Mouse (Mus musculus): ENCODE results near the gene Unc93b1.

The Unc93b1 gene

DNA sequence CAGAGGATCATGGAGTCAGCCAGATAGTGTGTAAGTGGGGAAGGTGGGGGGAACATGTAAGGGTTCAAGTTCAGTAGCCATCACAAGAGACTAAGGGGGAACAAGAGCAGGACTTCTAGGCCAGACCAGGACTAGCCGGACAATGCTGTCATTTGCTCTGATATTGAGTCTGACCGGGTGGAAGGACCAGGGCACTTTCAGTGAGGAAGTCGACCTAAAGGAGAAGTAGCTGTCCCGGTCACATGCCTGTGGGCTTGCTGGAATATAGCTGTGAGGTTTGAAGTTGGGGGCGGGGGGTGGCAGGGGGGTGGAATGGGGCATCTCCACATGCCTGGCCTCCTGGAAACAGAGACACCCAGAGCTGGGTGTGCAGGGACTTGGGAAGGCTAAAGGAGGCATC lies 20.5 kb upstream of the Unc93b1 start:
- no peak for DNase-seq

GRCm38 (mm10) chr19:3916727-3917126 lies 18.3 kb upstream of the Unc93b1 start:
- DNase-seq = no peak

GRCm38 (mm10) chr19:3919928-3920327 lies 15.1 kb upstream of the Unc93b1 start:
- no peak for DNase-seq

GRCm38 (mm10) chr19:3922661-3923371 lies 12.2 kb upstream of the Unc93b1 start:
- no peak for DNase-seq

DNA sequence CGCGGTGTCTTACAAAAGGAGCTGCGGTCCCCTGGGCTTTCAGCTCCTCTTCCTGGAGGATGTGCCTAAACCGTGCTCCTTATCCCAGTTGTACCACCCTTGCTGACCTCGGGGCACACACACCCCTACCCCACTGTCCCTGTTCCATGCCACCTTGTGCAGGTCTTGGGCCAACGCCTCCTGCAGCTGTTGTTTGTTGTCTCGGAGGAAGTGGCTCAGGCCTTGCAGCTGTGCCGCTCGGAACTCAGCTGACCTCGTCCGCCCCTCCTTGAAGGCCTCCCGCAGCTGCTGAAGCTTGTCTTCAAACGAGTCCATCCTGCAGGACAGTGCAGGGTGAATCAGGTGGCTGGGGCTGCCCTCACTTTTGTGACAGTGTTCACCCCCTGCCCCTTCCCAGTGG lies 11.4 kb upstream of the Unc93b1 start:
- DNase-seq = no peak

DNA sequence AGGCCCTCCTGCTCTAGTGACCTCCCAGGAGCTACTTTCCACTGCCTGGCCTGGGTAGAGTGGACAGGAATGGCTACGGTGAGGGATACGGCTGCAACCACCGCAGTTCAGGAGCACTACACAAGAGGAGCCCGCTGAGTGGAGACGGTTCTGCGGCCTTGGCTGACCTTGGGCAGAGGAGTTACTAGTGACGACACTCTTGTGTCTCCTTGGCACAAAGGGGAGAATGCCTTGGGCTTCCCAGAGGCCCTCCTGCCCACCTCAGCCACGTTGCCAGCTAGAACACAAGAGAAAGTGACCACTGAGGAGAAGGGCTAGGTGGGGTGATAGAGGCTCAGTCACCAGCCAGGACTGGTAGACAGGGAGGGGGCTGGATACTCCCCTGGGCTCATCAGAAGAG lies 10.8 kb upstream of the Unc93b1 start:
- DNase-seq = no peak

GRCm38 (mm10) chr19:3924868-3925267 lies 10.1 kb upstream of the Unc93b1 start:
- no peak for DNase-seq

- no peak for DNase-seq
Observed at GRCm38 (mm10) chr19:3925859-3926258, 9.1 kb upstream of the Unc93b1 start.

GRCm38 (mm10) chr19:3926279-3926678 lies 8.7 kb upstream of the Unc93b1 start:
- DNase-seq = no peak

DNA sequence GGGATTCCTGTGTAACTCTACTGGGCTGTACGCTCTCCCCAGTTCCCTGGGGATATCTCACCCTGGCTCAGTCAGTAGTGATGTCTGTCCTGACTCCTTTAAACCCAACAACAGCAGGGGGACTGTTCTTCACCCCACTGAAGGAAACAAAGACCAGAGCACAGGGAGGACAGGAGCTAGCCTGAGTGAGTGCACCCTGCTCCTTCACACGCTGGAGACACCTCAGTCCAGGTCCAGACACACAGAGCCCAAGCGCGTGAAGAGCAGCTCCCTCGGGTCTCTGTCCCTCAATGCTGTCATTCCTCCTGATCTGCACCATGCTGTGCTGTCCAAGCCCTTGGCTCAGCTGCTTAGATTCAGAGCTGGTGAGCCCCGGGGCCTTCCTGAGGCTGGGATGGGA lies 8.3 kb upstream of the Unc93b1 start:
- no peak for DNase-seq

DNA sequence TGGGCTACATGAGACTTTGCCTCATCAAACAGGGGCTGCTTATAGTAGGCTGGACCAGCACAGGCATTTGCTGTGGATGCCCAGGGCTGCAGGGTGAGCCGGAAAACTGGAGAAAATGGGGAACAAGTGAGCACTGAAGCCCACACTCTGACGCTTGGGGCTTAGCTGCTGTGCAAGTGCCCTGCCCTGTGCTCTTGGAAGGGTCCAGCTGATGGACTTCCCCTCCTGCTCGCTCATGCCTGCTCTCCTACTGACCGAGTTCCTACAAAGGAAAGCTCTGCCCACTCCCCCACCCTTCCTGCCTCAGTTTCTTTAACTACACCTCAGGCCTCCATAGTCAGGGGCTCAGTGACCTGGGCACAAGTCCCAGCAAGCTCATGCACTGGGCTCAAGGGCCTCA lies 7.0 kb upstream of the Unc93b1 start:
- no peak for DNase-seq

- no peak for DNase-seq
Observed at GRCm38 (mm10) chr19:3928779-3929178, 6.2 kb upstream of the Unc93b1 start.

DNA sequence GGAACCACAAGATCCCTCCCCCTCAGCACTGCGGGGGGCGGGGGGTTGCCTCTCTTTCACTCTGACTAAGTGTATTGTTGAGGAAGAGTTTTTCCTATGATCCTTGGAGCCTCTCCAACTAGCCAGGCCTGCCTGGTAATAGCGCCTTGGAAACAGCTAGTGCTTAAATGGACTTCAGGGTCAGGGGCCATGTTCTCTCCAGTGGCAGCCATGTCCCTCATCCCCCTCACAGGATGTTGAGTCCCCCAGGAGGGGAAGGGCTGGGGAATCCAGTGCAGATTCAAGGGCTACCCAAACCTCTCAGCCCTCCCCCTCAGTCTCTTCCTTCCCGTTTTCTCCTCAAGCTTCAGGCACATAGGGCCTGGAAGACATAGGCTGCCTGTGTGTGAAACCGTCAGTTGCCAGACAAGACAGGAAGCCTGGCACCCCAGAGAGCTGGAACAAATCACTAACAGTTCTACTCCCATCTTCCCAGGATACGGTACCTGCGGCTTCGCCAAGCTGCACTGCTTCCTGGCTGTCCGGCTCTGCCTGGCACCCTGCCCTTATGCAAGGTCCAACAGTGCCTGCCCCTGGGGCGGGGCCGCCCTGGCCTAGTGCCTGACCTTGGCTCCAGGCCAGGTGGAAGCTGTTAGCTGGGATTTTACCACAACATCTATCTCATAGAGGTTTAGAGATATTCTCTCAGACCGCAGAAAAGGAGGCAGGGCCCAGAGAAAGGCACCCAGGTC lies 5.6 kb upstream of the Unc93b1 start, which contains the start of gene Aldh3b1:
Gene Aldh3b1 (minus strand): TSS at position 598 of the 731 bp plus-strand sequence.
- DNase-seq = peak; percentile 57

DNA sequence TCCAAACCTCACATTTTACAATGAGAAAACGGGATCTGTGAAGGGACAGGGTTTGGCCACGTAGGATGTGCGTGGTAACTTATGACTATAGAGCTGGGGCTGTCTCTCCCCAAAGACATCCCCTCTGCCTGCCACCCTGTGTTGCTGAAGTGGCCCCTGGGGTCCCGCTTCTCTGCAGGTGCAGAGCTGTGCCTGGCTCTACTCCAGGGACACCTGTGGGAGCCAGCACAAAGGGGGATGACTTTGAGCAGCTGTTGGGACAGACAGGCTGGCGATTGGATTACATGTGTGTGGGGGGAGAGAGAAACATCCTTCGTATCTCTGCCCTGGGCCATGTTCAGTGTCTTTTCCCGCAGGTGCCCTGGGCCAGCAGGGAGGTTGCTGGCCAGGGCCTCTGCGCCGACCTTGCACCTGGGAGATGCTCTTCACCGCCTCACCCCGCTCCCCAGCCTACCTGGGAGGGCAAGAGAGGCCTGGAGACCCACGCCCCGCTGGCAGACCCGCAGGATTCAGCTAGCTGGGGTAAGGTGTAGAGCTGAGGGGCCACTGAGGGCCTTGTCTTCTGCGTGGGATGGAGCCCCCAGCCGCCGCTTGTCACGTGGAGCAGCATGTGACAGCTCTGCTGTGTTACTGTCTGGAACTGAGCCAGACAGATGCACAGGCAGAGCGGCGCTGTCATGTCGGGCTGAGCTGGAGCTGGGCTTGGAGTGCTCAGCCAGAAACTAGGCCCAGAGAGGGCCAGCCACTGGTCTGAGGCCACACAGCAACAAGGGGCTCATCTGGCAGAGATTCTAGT lies 4.5 kb upstream of the Unc93b1 start:
- no peak for DNase-seq

DNA sequence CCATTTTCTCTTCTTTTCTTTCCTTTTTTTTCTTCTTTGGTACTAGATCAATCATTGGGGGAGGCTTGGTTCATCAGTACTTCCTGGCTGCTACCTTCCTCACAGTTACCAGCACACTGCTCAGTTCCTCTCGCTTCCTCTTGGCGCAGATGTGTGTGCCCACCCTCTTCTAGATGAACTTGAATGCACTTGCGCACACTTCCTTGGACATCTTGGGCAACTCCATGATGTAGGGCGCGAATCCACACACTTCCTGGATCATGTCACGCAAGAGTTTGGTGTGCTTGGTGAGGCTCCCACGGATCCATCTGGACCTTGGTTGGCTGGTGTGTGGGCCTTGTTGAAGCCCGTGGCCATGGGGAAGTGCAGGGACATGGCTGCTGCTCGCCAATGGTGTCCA lies 3.3 kb upstream of the Unc93b1 start:
- DNase-seq = no peak

DNA sequence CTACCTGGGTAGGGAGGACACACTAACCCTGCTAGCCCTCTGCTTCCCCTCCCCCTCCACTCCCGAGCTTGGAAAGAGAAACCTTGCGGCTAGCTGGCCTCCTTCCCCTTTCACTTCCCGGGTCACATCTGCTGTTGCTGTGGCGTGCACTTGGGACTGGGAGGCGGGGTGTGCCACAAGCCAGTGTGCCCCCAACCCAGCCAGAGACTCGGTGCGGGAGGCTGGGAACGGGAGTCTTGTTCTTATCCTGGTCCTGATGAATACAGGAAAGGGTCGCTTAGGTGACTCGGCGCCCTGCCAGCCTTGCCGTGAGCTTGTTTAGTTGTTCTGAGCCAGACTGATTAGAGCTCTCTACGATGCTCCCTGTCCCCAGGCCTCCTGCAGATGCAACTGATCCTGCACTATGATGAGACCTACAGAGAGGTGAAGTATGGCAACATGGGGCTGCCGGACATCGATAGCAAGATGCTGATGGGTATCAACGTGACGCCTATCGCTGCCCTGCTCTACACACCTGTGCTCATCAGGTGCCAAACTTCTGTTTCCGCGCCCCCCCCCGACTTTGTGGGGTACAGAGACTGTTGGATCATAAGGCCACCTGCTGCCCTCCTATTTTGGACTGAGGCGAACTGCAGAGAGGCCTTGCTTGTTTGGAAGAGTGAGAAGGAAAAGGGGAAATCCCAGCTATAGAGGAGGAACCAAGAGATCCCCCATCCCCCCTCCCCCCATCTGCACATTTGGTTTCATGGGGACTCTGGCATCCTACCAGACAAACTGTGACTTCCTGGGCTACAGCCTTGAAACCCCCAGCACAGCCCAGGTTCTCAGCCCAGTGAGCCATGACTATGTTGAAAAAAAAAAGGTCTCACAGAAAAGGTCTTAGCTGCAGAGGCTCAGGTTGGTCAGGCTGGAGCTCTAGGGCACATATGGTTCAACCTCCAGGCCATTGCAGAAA lies 1.2 kb downstream of the Unc93b1 start:
- DNase-seq = no peak

- DNase-seq = no peak
Observed at GRCm38 (mm10) chr19:3942315-3942714, 7.3 kb downstream of the Unc93b1 start.

DNA sequence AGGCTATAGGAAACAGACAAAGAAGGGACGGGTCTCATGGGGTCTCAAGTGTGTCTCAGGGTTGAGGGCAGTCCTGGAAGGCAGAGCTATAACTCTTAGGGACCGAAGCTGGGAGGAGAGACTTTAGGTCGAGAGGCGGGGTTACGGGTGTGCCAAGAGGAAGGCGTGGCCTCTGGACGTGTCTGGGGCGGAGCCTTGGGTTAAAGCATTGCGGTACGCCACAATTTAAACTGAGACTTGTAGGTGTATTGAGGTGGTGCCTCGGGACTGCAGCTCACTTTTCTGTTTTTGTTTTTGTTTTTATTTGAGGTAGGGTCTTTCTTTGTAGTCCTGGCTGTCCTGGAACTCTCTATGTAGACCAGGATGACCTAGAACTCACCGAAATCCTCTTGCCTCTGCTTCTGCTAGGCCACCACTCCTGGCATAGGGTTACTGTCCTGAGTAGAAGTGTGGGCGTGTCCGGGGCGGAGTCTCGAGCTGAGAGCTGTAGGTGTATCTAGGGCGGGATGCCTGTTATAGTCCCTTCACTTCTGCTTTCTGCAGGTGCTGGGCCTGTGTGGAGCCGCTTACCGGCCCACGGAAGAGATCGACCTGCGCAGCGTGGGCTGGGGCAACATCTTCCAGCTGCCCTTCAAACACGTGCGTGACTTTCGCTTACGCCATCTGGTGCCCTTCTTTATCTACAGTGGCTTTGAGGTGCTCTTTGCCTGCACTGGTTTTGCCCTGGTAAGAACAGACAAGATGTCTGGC lies 8.2 kb downstream of the Unc93b1 start:
- no peak for DNase-seq

DNA sequence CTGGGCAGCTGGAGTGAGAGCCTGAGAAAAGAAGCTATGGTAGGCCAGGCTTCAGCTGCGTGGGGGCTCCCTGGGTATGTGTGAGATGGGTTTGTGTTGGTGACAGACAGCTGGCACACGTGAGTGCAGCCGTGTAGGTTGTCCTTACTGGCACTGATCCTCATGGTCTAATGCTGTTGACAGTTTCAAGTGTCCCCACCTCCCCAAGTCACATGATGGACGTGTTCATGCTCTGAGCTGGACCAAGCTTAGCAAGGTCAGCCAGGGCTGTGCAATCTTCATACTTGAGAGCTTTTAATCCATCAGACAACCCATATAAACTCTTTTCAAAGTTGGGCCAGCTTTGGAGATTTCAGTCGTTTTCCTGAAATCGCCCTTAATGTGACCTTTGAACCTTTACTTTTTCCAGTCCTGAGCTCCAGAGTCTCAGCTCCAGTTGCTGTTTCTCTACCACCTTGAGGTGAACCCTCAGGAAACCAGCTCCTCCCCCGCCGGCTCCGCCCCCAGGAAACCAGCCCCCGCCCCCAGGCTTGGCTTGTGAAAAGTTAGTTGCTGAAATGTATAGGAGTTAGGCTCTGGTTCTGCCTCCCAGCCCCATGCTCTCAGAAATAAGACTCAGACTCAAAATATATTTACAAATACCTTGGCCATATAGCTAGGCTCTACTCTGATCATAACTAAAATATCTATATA lies 11.0 kb downstream of the Unc93b1 start:
- no peak for DNase-seq

DNA sequence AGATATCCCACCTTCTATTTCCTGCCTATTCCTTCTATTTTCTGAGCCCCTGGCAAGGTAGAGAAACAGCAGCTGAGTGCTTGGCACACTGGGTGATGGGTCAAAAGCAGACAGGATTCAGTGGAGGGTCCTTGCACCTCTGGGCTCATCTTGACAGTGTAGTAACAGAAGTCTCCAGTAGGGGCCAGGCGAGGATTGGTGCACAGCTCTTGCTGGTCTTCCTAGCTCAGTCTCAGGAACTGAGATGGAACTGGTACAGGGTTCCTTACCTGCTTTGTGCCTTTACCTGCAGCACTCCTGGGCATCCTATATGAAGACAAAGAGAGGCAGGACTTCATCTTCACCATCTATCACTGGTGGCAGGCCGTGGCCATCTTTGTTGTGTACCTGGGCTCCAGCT lies 11.7 kb downstream of the Unc93b1 start:
- peak; percentile 57 for DNase-seq

DNA sequence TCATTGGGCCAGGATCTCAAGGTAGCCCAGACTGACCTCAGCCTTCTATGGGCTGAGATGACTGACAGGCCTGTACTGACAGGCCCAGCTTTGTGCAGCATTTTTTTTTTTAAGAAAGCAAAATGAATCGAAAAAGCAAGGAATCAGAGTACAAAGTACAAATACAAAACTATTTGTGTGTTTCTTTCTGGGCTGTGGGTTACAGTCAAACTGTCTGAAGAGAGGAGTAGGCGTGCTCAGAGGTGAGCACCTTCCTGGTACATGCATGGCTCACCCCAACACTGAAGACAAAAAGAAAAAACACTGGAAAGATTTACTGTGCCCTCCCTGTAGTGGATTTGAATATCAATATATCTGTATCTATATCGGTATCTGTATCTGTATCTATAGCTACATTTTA lies 12.8 kb downstream of the Unc93b1 start:
- DNase-seq = no peak

All from right cerebral cortex, adult 18-20 months (tissue).